Mouse (Mus musculus): ENCODE measurements around the gene Fcho1. TPM values are rescaled to one million over a fixed set of nuclear protein-coding genes. Genes with fewer than 3 reads are reported as not detected.
"Not testable (repeated sequence)": the region's sequence is repeated elsewhere in the genome, so short reads cannot be mapped to it uniquely, and the experiment has no call there.

Gene Fcho1
- total and polyA plus RNA-seq, 2 experiments from 2014 or later = 89.5 to 114 TPM

- no peak for ATAC-seq (ENCODE audit: low FRiP score)
- no peak for DNase-seq (ENCODE audit: low spot score)
- Histone ChIP-seq H3K27ac (ENCODE audit: low read depth, low read length) (no peak overlapping the region), H3K9me3 (ENCODE audit: low read length) (no peaks in the 10 kb centered on the region), H3K4me2 (ENCODE audit: low read depth, low read length, poor library complexity, severe bottlenecking) (no peak overlapping the region), H3K27me3 (ENCODE audit: insufficient read depth, low read length) (no peaks in the 10 kb centered on the region), H3K4me1 (ENCODE audit: insufficient read depth, low read length) (0 out of 2 replicates have a peak, but pooled peaks cover 5% of the 10 kb centered on the region), H3K9ac (replicated peaks; ENCODE audit: low read length, poor library complexity, severe bottlenecking) (no peak overlapping the region), H3K4me3 (ENCODE audit: low read depth, low read length) (no peak overlapping the region), H3K36me3 (ENCODE audit: insufficient read depth, low read length) (peaks cover 32% of the 10 kb centered on the region)
- TF ChIP-seq CTCF (IDR thresholded peaks at IDR 0.05) = no peak
- 85% methylated on average over 2 of the region's 2 CpGs for WGBS
Measured at GRCm38 (mm10) chr8:71711574-71711973, 13.9 kb downstream of the Fcho1 start.

- Histone ChIP-seq H3K9ac (replicated peaks; ENCODE audit: low read length, poor library complexity, severe bottlenecking) (no peak overlapping the region), H3K9me3 (ENCODE audit: low read length) (no peaks in the 10 kb centered on the region), H3K4me1 (ENCODE audit: insufficient read depth, low read length) (0 out of 2 replicates have a peak, but pooled peaks cover 5% of the 10 kb centered on the region), H3K27ac (ENCODE audit: low read depth, low read length) (no peak overlapping the region), H3K4me3 (ENCODE audit: low read depth, low read length) (no peak overlapping the region), H3K4me2 (ENCODE audit: low read depth, low read length, poor library complexity, severe bottlenecking) (peak overlapping the region; percentile 36), H3K27me3 (ENCODE audit: insufficient read depth, low read length) (no peaks in the 10 kb centered on the region), H3K36me3 (ENCODE audit: insufficient read depth, low read length) (peaks cover 28% of the 10 kb centered on the region)
- peak; percentile 82 for DNase-seq (ENCODE audit: low spot score)
- 16% methylated on average over 25 of the region's 25 CpGs for WGBS
- TF ChIP-seq CTCF (IDR thresholded peaks at IDR 0.05) = peak; percentile 81
- ATAC-seq (ENCODE audit: low FRiP score) = peak; percentile 81
Measured at GRCm38 (mm10) chr8:71709800-71710446, 15.6 kb downstream of the Fcho1 start.

- no peak for TF ChIP-seq CTCF (IDR thresholded peaks at IDR 0.05)
- peak; percentile 42; the same call in 1 of the 2 replicates for ATAC-seq (ENCODE audit: low FRiP score)
Measured at GRCm38 (mm10) chr8:71709134-71709799, 16.2 kb downstream of the Fcho1 start.

GRCm38 (mm10) chr8:71707874-71708273 lies 17.6 kb downstream of the Fcho1 start:
- no peak overlapping the region for H3K9ac ChIP-seq (replicated peaks; ENCODE audit: low read length, poor library complexity, severe bottlenecking)
- peak; percentile 78 for TF ChIP-seq CTCF (IDR thresholded peaks at IDR 0.05)
- peak; percentile 55 for DNase-seq (ENCODE audit: low spot score)

More at GRCm38 (mm10) chr8:71709134-71709799, 16.2 kb downstream of the Fcho1 start:
- Histone ChIP-seq H3K4me3 (ENCODE audit: low read depth, low read length) (no peak overlapping the region), H3K36me3 (ENCODE audit: insufficient read depth, low read length) (peaks cover 24% of the 10 kb centered on the region), H3K27me3 (ENCODE audit: insufficient read depth, low read length) (no peaks in the 10 kb centered on the region), H3K4me2 (ENCODE audit: low read depth, low read length, poor library complexity, severe bottlenecking) (peak overlapping the region; percentile 36; the same call in 1 of the 2 replicates), H3K4me1 (ENCODE audit: insufficient read depth, low read length) (0 out of 2 replicates have a peak, but pooled peaks cover 5% of the 10 kb centered on the region), H3K9ac (replicated peaks; ENCODE audit: low read length, poor library complexity, severe bottlenecking) (no peak overlapping the region), H3K9me3 (ENCODE audit: low read length) (no peaks in the 10 kb centered on the region), H3K27ac (ENCODE audit: low read depth, low read length) (no peak overlapping the region)
- WGBS = 43% methylated on average over 25 of the region's 25 CpGs
- DNase-seq (ENCODE audit: low spot score) = no peak

GRCm38 (mm10) chr8:71703400-71703799 lies 22.1 kb downstream of the Fcho1 start:
- not testable (repeated sequence) for H3K9me3 ChIP-seq (ENCODE audit: low read length); H3K4me3 ChIP-seq (ENCODE audit: low read depth, low read length); H3K36me3 ChIP-seq (ENCODE audit: insufficient read depth, low read length); H3K4me1 ChIP-seq (ENCODE audit: insufficient read depth, low read length); H3K27ac ChIP-seq (ENCODE audit: low read depth, low read length); ATAC-seq (ENCODE audit: low FRiP score); H3K4me2 ChIP-seq (ENCODE audit: low read depth, low read length, poor library complexity, severe bottlenecking); H3K9ac ChIP-seq (replicated peaks; ENCODE audit: low read length, poor library complexity, severe bottlenecking); DNase-seq (ENCODE audit: low spot score)
- peaks cover 25% of the 10 kb centered on the region; the same call in 1 of the 2 replicates for H3K27me3 ChIP-seq (ENCODE audit: insufficient read depth, low read length)

More at GRCm38 (mm10) chr8:71707874-71708273, 17.6 kb downstream of the Fcho1 start:
- 0 out of 2 replicates have a peak, but pooled peaks cover 5% of the 10 kb centered on the region for H3K4me1 ChIP-seq (ENCODE audit: insufficient read depth, low read length)
- ATAC-seq (ENCODE audit: low FRiP score) = no peak
- no peak overlapping the region for H3K4me3 ChIP-seq (ENCODE audit: low read depth, low read length)
- no peaks in the 10 kb centered on the region for H3K27me3 ChIP-seq (ENCODE audit: insufficient read depth, low read length)
- H3K9me3 ChIP-seq (ENCODE audit: low read length) = no peaks in the 10 kb centered on the region
- no peak overlapping the region for H3K27ac ChIP-seq (ENCODE audit: low read depth, low read length)
- 39% methylated on average over 8 of the region's 8 CpGs for WGBS
- peaks cover 17% of the 10 kb centered on the region for H3K36me3 ChIP-seq (ENCODE audit: insufficient read depth, low read length)
- no peak overlapping the region for H3K4me2 ChIP-seq (ENCODE audit: low read depth, low read length, poor library complexity, severe bottlenecking)

GRCm38 (mm10) chr8:71702923-71703322 lies 22.6 kb downstream of the Fcho1 start:
- DNase-seq (ENCODE audit: low spot score) (no peak), ATAC-seq (ENCODE audit: low FRiP score) (no peak)
- Histone ChIP-seq H3K27me3 (ENCODE audit: insufficient read depth, low read length) (peaks cover 25% of the 10 kb centered on the region; the same call in 1 of the 2 replicates), H3K4me2 (ENCODE audit: low read depth, low read length, poor library complexity, severe bottlenecking) (no peak overlapping the region), H3K4me1 (ENCODE audit: insufficient read depth, low read length) (no peaks in the 10 kb centered on the region), H3K9ac (replicated peaks; ENCODE audit: low read length, poor library complexity, severe bottlenecking) (no peak overlapping the region), H3K4me3 (ENCODE audit: low read depth, low read length) (no peak overlapping the region), H3K36me3 (ENCODE audit: insufficient read depth, low read length) (no peaks in the 10 kb centered on the region), H3K27ac (ENCODE audit: low read depth, low read length) (no peak overlapping the region), H3K9me3 (ENCODE audit: low read length) (no peaks in the 10 kb centered on the region)
- TF ChIP-seq CTCF (IDR thresholded peaks at IDR 0.05) = no peak
- 91% methylated on average over 3 of the region's 3 CpGs for whole genome bisulfite sequencing

Measured in midbrain, postnatal 0 days (tissue).